ENCODE assay signal across 27 mouse cellular contexts in genomic region chr12:69544994-69545393, GRCm38 (mm10). TPM values are rescaled to one million over a fixed set of nuclear protein-coding genes. Genes with fewer than 3 reads are reported as not detected.
A peak's percentile ranks its signal among the peaks of the same experiment; 100 is the strongest.
DNase-seq lines count a peak whose midpoint lies in the region; ATAC-seq and TF ChIP-seq lines count a peak whose summit lies in the region.
"Had no signal": no experiment of that assay in that cellular context is flagged by ENCODE, and none has a peak within 500 bp of the region (broad histone marks: within the 10 kb centered on the region; RNA-seq: fewer than 3 reads in every experiment).

No protein-coding gene starts in this region.

- peak; percentile 76 for DNase-seq in heart, adult 11 months
- DNase-seq in heart, postnatal 4 days = no peak
- no peak for DNase-seq in liver, postnatal 0 days
- DNase-seq in liver = no peak
- peak; percentile 58 for DNase-seq in CH12.LX (ENCODE audit: extremely low read depth)
- no peak for DNase-seq in adrenal gland, adult (ENCODE audit: inconsistent age in 2 of 2, low spot score in 1 of 2)
- DNase-seq: adrenal gland, adult 2 months; adrenal gland, postnatal 14 days; cerebellum, adult 11-12 months; cerebellum, adult 8-10 months; cerebellum, postnatal 10 days; cerebellum, postnatal 36 days; embryo, embryonic 11 days; gastrocnemius, postnatal 10 days; gastrocnemius, postnatal 36 days; heart, adult 18-20 months had no signal

- no peak for ATAC-seq in liver, postnatal 0 days
- ATAC-seq: forebrain, embryonic 13.5 days; forebrain, embryonic 16.5 days; Patski had no signal

- H3K4me2 ChIP-seq in liver, postnatal 0 days (ENCODE audit: low read depth, low read length) = no peak overlapping the region
- H3K4me2 ChIP-seq in CH12.LX (ENCODE audit: insufficient read depth, low read depth, poor library complexity, severe bottlenecking) = peak overlapping the region; percentile 27
- H3K4me2 ChIP-seq: embryonic facial prominence, embryonic 13.5 days; forebrain, embryonic 13.5 days; heart, embryonic 11.5 days; hindbrain, embryonic 12.5 days; hindbrain, embryonic 15.5 days had no signal

- no peak for TF ChIP-seq CTCF in liver, postnatal 0 days (IDR thresholded peaks at IDR 0.05; ENCODE audit: low read depth)
- no peak for TF ChIP-seq CTCF in CH12.LX (conservative IDR thresholded peaks at IDR 0.05 in 1 of 2, IDR thresholded peaks at IDR 0.05 in 1 of 2; ENCODE audit: low read depth in 2 of 2, low read length in 2 of 2)
- TF ChIP-seq CTCF in small intestine, adult 2 months (IDR thresholded peaks at IDR 0.05; ENCODE audit: extremely low read depth, insufficient read length, insufficient replicate concordance, low read depth, low read length) = no peak

- H3K27me3 ChIP-seq in liver, postnatal 0 days (ENCODE audit: insufficient read depth, low read length) = no peaks in the 10 kb centered on the region
- H3K27me3 ChIP-seq in CH12.LX (replicated peaks) = no peaks in the 10 kb centered on the region
- no peaks in the 10 kb centered on the region for H3K27me3 ChIP-seq in small intestine, adult 2 months (ENCODE audit: control insufficient read depth, insufficient read depth, low read length)
- H3K27me3 ChIP-seq: embryonic facial prominence, embryonic 13.5 days; forebrain, embryonic 13.5 days; hindbrain, embryonic 12.5 days; hindbrain, embryonic 15.5 days; Patski had no signal

- no peaks in the 10 kb centered on the region for H3K9me3 ChIP-seq in liver, postnatal 0 days (ENCODE audit: low read length)
- H3K9me3 ChIP-seq in CH12.LX (replicated peaks; ENCODE audit: low read length) = no peaks in the 10 kb centered on the region
- H3K9me3 ChIP-seq: embryonic facial prominence, embryonic 10.5 days; embryonic facial prominence, embryonic 13.5 days; forebrain, embryonic 10.5 days; forebrain, embryonic 13.5 days; G1E; hindbrain, embryonic 12.5 days; hindbrain, embryonic 15.5 days had no signal

- dilution Hi-C loops in CH12.LX (cut with MboI; ENCODE audit: extremely low pct_ligation_motif_present, extremely low pct_unique_long_range_greater_than_20kb, low sequenced_read_pairs) = no loop called here

- in situ Hi-C loops in CH12.LX (cut with MboI; ENCODE audit: low pct_ligation_motif_present, low pct_unique_long_range_greater_than_20kb, low sequenced_read_pairs) = no loop called here

- 85% methylated on average over 6 of the region's 6 CpGs for WGBS in liver, postnatal 0 days (ENCODE audit: insufficient replicate concordance)
- WGBS in small intestine, adult 2 months = 93% methylated on average over 6 of the region's 6 CpGs

- no peaks in the 10 kb centered on the region for H3K79me2 ChIP-seq in CH12.LX (replicated peaks; ENCODE audit: control insufficient read depth, extremely low read depth, insufficient read depth, poor library complexity, severe bottlenecking)

- no peak overlapping the region for H3K4me3 ChIP-seq in liver, postnatal 0 days (ENCODE audit: low read depth, low read length)
- H3K4me3 ChIP-seq in CH12.LX (replicated peaks in 1 of 3; ENCODE audit: low read depth in 2 of 3, low read length in 2 of 3, poor library complexity in 1 of 3) = no peak overlapping the region
- no peak overlapping the region for H3K4me3 ChIP-seq in small intestine, adult 2 months (ENCODE audit: low read depth, low read length)
- H3K4me3 ChIP-seq: embryonic facial prominence, embryonic 10.5 days; embryonic facial prominence, embryonic 13.5 days; forebrain, embryonic 10.5 days; forebrain, embryonic 13.5 days; hindbrain, embryonic 12.5 days; hindbrain, embryonic 15.5 days had no signal

- no peak overlapping the region for H3K9ac ChIP-seq in liver, postnatal 0 days (replicated peaks)
- H3K9ac ChIP-seq in CH12.LX (ENCODE audit: insufficient read depth, low read depth) = peak overlapping the region; percentile 55; the same call in 1 of the 2 replicates
- H3K9ac ChIP-seq: embryonic facial prominence, embryonic 13.5 days; forebrain, embryonic 13.5 days; hindbrain, embryonic 12.5 days; hindbrain, embryonic 15.5 days had no signal

- peak overlapping the region; percentile 39; the same call in 1 of the 2 replicates for H3K27ac ChIP-seq in liver, postnatal 0 days (ENCODE audit: low read depth)
- H3K27ac ChIP-seq in CH12.LX (ENCODE audit: insufficient read depth, low read depth) = peak overlapping the region; percentile 89
- H3K27ac ChIP-seq in small intestine, adult 2 months (ENCODE audit: insufficient read depth, low read depth, low read length) = peak overlapping the region; percentile 39
- H3K27ac ChIP-seq: embryonic facial prominence, embryonic 10.5 days; embryonic facial prominence, embryonic 13.5 days; forebrain, embryonic 10.5 days; forebrain, embryonic 13.5 days; hindbrain, embryonic 12.5 days; hindbrain, embryonic 15.5 days had no signal

- no peak for TF ChIP-seq EP300 in liver, postnatal 0 days (IDR thresholded peaks at IDR 0.05; ENCODE audit: low read depth)
- no peak for TF ChIP-seq EP300 in CH12.LX (IDR thresholded peaks at IDR 0.05; ENCODE audit: low read length)

- H3K4me1 ChIP-seq in liver, postnatal 0 days (ENCODE audit: insufficient read depth) = peaks cover 13% of the 10 kb centered on the region
- peaks cover 23 to 56% of the 10 kb centered on the region in 2 experiments for H3K4me1 ChIP-seq in CH12.LX (ENCODE audit: control insufficient read depth in 1 of 2, insufficient read depth in 2 of 2)
- H3K4me1 ChIP-seq in small intestine, adult 2 months (ENCODE audit: control insufficient read depth, insufficient read depth, insufficient read length, low read length) = peaks cover 7% of the 10 kb centered on the region; the same call in 1 of the 2 replicates
- H3K4me1 ChIP-seq: embryonic facial prominence, embryonic 13.5 days; forebrain, embryonic 13.5 days; hindbrain, embryonic 12.5 days; hindbrain, embryonic 15.5 days had no signal

- TF ChIP-seq POLR2A in CH12.LX (IDR thresholded peaks at IDR 0.05; ENCODE audit: low read depth, low read length) = no peak
- TF ChIP-seq POLR2A in small intestine, adult 2 months (IDR thresholded peaks at IDR 0.05; ENCODE audit: low read depth, low read length) = no peak

- no peak for TF ChIP-seq RAD21 in CH12.LX (IDR thresholded peaks at IDR 0.05; ENCODE audit: low read depth, low read length)

- no peaks in the 10 kb centered on the region for H3K36me3 ChIP-seq in liver, postnatal 0 days (replicated peaks; ENCODE audit: insufficient read depth, low read length)
- no peaks in the 10 kb centered on the region for H3K36me3 ChIP-seq in CH12.LX (replicated peaks in 1 of 2; ENCODE audit: control insufficient read depth in 1 of 2, insufficient read depth in 1 of 2, low read length in 1 of 2)
- no peaks in the 10 kb centered on the region for H3K36me3 ChIP-seq in small intestine, adult 2 months (ENCODE audit: control insufficient read depth, insufficient read depth, low read length)
- H3K36me3 ChIP-seq: embryonic facial prominence, embryonic 10.5 days; embryonic facial prominence, embryonic 13.5 days; forebrain, embryonic 10.5 days; G1E; hindbrain, embryonic 12.5 days; hindbrain, embryonic 15.5 days had no signal

TF ChIP-seq in CH12.LX, 34 proteins besides CTCF, POLR2A, EP300 and RAD21:
- TF ChIP-seq CHD1 (IDR thresholded peaks at IDR 0.05; ENCODE audit: low read depth, low read length) (peak; percentile 41; the same call in 1 of the 2 replicates), MYC (IDR thresholded peaks at IDR 0.05; ENCODE audit: low read depth, low read length) (no peak), CHD2 (IDR thresholded peaks at IDR 0.05; ENCODE audit: low read length) (0 out of 2 replicates have a peak, but pooled peaks have one; percentile 1)
TF ChIP-seq in CH12.LX: peak in this region for 2.

RNA-seq across cellular contexts. Expression of gene Vcpkmt, which starts 37.8 kb away (rescaled TPM):
- 1 to 10 TPM; 6.3 to 6.9 TPM for total RNA-seq in heart, postnatal 4 days (2021)
- 7.0 and 9.1 TPM in 2 replicates for polyA plus RNA-seq in liver, postnatal 0 days (2015; fragmentation: Nextera tagmentation; extraction: Ambion mirVana)
- total RNA-seq in CH12.LX (2012; rRNA removed) (14.4 and 14.9 TPM in 2 replicates), CH12.LX (2014; rRNA removed) (23.5 and 24.8 TPM in 2 replicates)
- polyA plus RNA-seq in CH12.LX (2012; ENCODE audit: insufficient read length, low read depth) = 31.5 and 38.9 TPM in 2 replicates
- 4.4 and 7.6 TPM in 2 replicates for polyA plus RNA-seq in small intestine, adult 2 months (2012; rRNA removed)

Comparison
In these comparisons a context has a peak if more than half of its experiments do, and no peak if none do; other contexts are left out.
1. DNase-seq: peak in heart, adult 11 months (single experiment) and CH12.LX (single experiment); none in heart, postnatal 4 days (single experiment), liver, postnatal 0 days (single experiment), liver (single experiment) and adrenal gland, adult (0 of 2).
2. H3K27ac ChIP-seq: peak in every context shown above with its lines; median percentile 89 in CH12.LX; 39 in liver, postnatal 0 days; 39 in small intestine, adult 2 months.